Mouse (Mus musculus): Measurements from ENCODE around the gene Gdpd5. TPM values are rescaled to one million over a fixed set of nuclear protein-coding genes. Genes with fewer than 3 reads are reported as not detected.

The Gdpd5 gene
- total RNA-seq (2014; rRNA removed; ENCODE audit: low replicate concordance) (35.9 and 47.8 TPM in 2 replicates), polyA plus RNA-seq (2015; fragmentation: Nextera tagmentation; extraction: Ambion mirVana) (24.4 and 28.9 TPM in 2 replicates)

DNA sequence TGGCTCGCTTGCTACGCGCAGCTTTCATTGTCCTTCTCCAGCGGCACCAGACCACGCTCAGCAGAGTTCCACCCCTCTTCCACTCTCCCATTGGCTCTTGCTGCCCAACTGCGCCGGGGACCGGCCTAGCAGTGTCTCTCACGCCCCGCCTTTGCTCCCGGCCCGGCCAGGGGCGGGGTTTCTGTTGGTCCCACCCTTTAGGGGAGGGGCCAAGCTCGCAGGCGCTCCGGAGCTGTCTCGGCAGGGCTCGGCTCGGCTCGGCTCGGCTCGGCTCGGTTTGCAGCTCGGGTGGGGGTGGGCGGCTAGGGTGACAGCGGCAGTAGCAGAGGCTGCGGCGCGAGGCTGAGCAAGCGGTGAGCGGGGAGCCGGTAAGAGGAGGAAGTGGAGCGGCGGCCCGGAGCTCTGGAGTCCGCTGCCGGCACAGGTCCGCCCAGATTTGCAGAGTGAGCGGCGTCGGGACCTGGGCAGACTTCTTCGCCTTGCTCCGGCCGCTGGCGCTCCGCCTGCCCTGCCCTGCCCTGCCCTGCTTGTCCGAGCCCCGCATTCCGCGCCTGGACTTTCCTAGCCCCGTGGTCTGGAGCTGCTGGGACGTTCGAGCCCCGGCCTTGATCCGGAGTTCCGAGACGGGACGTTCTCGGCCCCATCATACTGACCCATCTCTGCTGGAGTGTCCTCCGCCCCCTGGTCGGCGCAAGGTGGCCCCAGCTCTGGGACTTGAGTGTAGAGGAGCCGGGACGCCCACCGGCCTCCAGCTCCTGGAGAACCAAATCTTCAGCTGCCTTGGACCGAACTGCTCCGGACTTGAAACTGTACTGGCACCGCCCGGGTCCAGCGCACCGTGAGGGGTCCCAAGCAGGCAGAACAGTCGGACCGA lies at the start of gene Gdpd5:
Gene Gdpd5 (plus strand): TSS at position 201 of the 874 bp plus-strand sequence.
- Histone ChIP-seq H3K4me1 (ENCODE audit: control insufficient read depth, insufficient read depth) (peaks cover 53% of the 10 kb centered on the region), H3K27me3 (ENCODE audit: control insufficient read depth, insufficient read depth, low read length) (no peaks in the 10 kb centered on the region), H3K9ac (replicated peaks; ENCODE audit: low read depth, low read length) (peak within 1 kb of the TSS; percentile 79), H3K9me3 (replicated peaks; ENCODE audit: control insufficient read depth, low read length) (no peaks in the 10 kb centered on the region), H3K4me3 (ENCODE audit: low read depth, low read length) (peak within 1 kb of the TSS; percentile 68), H3K27ac (ENCODE audit: low read depth) (peak within 1 kb of the TSS; percentile 81), H3K4me2 (ENCODE audit: low read depth, low read length) (peak within 1 kb of the TSS; percentile 82), H3K36me3 (replicated peaks; ENCODE audit: control insufficient read depth, insufficient read depth, low read length) (no peaks in the 10 kb centered on the region)
- peak; percentile 95 for ATAC-seq (ENCODE audit: insufficient read depth, low read depth)
- TF ChIP-seq EP300 (IDR thresholded peaks at IDR 0.05; ENCODE audit: low read depth) (peak; percentile 66; the same call in 1 of the 2 replicates), CTCF (IDR thresholded peaks at IDR 0.05; ENCODE audit: low read depth) (no peak)
- WGBS: under 1% methylated on average over 61 of the region's 73 CpGs
- DNase-seq (ENCODE audit: low spot score): peak; percentile 98

DNA sequence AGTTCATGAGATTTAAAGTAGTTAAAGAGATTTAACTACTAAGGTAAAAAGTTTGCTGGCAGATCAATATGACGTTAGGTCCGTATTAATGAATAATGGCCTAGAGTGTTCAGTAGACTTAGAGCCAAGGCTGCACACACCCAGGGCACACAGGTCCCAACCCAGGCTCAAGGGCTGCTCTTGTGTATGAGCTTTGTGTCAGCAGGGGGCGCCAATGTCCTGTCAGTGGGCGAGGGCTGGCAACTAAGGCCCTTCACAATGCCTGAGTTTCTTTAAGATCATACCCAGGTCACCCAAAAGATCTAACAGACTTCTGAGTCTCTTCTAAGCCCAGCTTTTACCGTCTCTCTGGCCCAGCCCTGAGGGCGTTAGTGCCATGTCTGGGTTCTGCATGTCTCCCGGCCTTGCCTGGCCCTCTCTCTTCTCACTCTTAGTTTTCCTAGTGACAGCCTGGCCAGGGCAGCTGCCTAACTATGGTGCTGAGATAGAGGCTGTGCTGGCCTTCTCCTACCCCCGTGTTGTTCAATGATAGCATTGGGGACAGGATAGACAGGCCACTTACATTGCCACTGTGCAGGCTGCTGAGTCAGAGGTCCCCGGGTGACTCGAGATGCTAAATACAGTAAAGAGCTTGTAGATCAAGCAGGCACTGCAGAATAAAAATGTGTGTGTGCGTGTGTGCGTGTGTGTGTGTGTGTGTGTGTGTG lies 48.3 kb upstream of the Gdpd5 start:
- peak; percentile 87 for ATAC-seq (ENCODE audit: insufficient read depth, low read depth)
- WGBS: 30% methylated on average over 12 of the region's 12 CpGs
- TF ChIP-seq EP300 (IDR thresholded peaks at IDR 0.05; ENCODE audit: low read depth) (no peak), CTCF (IDR thresholded peaks at IDR 0.05; ENCODE audit: low read depth) (peak; percentile 97)
- no peak overlapping the region for H3K4me2 ChIP-seq (ENCODE audit: low read depth, low read length)
- no peak overlapping the region for H3K4me3 ChIP-seq (ENCODE audit: low read depth, low read length)
- no peak overlapping the region for H3K9ac ChIP-seq (replicated peaks; ENCODE audit: low read depth, low read length)
- H3K36me3 ChIP-seq (replicated peaks; ENCODE audit: control insufficient read depth, insufficient read depth, low read length): no peaks in the 10 kb centered on the region
- peak; percentile 79 for DNase-seq (ENCODE audit: low spot score)
- no peaks in the 10 kb centered on the region for H3K9me3 ChIP-seq (replicated peaks; ENCODE audit: control insufficient read depth, low read length)
- H3K4me1 ChIP-seq (ENCODE audit: control insufficient read depth, insufficient read depth): no peaks in the 10 kb centered on the region
- H3K27me3 ChIP-seq (ENCODE audit: control insufficient read depth, insufficient read depth, low read length): no peaks in the 10 kb centered on the region
- no peak overlapping the region for H3K27ac ChIP-seq (ENCODE audit: low read depth)

DNA sequence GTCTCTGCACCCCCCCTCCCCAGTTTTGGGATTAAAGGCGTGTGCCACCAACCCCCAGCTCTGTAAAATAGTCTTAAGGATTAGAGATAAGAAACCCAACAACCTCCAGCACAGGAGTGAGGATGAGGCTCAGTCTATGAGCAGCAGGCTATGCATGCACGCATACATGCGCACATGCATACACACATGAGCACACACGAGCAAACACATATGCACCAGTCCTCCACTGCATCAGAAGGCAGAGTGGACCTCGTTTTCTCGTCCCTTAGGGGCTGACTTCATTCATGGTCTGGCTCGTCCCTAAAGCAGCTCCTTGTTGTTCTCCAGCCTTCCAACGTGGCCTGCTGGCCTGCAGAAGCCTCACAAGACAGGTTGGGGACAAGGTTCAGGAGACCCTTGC lies 40.5 kb upstream of the Gdpd5 start:
- Histone ChIP-seq H3K9ac (replicated peaks; ENCODE audit: low read depth, low read length) (no peak overlapping the region), H3K4me2 (ENCODE audit: low read depth, low read length) (no peak overlapping the region), H3K9me3 (replicated peaks; ENCODE audit: control insufficient read depth, low read length) (no peaks in the 10 kb centered on the region), H3K27me3 (ENCODE audit: control insufficient read depth, insufficient read depth, low read length) (no peaks in the 10 kb centered on the region), H3K27ac (ENCODE audit: low read depth) (no peak overlapping the region), H3K36me3 (replicated peaks; ENCODE audit: control insufficient read depth, insufficient read depth, low read length) (peaks cover 36% of the 10 kb centered on the region), H3K4me3 (ENCODE audit: low read depth, low read length) (no peak overlapping the region), H3K4me1 (ENCODE audit: control insufficient read depth, insufficient read depth) (0 out of 2 replicates have a peak, but pooled peaks cover under 1% of the 10 kb centered on the region)
- ATAC-seq (ENCODE audit: insufficient read depth, low read depth) (no peak), DNase-seq (ENCODE audit: low spot score) (no peak)
- TF ChIP-seq EP300 (IDR thresholded peaks at IDR 0.05; ENCODE audit: low read depth) (no peak), CTCF (IDR thresholded peaks at IDR 0.05; ENCODE audit: low read depth) (no peak)
- 71% methylated on average over 8 of the region's 8 CpGs for WGBS

DNA sequence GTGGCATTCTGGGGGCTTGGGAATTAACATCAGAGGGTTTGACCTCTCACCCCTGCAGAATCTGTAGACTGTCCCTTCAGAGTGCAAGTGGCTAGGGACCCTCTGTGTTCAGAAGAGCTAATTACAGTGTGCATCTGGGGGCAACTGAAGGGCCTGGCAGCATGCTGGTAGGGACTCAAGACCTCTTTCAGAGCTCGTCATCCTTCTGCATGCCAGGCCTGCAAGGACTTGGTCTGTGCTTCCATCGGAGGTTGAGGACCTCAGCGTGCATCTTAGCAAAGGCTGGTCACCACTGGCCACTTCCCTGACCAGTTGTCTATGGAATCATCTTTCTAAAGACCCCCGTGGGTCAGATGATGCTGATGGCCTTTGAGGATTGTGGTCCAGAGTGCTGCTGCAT lies 37.6 kb upstream of the Gdpd5 start:
- no peak overlapping the region for H3K9ac ChIP-seq (replicated peaks; ENCODE audit: low read depth, low read length)
- no peaks in the 10 kb centered on the region for H3K27me3 ChIP-seq (ENCODE audit: control insufficient read depth, insufficient read depth, low read length)
- H3K36me3 ChIP-seq (replicated peaks; ENCODE audit: control insufficient read depth, insufficient read depth, low read length): peaks cover 64% of the 10 kb centered on the region
- TF ChIP-seq EP300 (IDR thresholded peaks at IDR 0.05; ENCODE audit: low read depth): no peak
- TF ChIP-seq CTCF (IDR thresholded peaks at IDR 0.05; ENCODE audit: low read depth): no peak
- H3K4me3 ChIP-seq (ENCODE audit: low read depth, low read length): no peak overlapping the region
- 0 out of 2 replicates have a peak, but pooled peaks cover 7% of the 10 kb centered on the region for H3K4me1 ChIP-seq (ENCODE audit: control insufficient read depth, insufficient read depth)
- DNase-seq (ENCODE audit: low spot score): no peak
- no peak for ATAC-seq (ENCODE audit: insufficient read depth, low read depth)
- H3K4me2 ChIP-seq (ENCODE audit: low read depth, low read length): no peak overlapping the region
- no peak overlapping the region for H3K27ac ChIP-seq (ENCODE audit: low read depth)
- 79% methylated on average over 4 of the region's 4 CpGs for WGBS
- H3K9me3 ChIP-seq (replicated peaks; ENCODE audit: control insufficient read depth, low read length): no peaks in the 10 kb centered on the region

DNA sequence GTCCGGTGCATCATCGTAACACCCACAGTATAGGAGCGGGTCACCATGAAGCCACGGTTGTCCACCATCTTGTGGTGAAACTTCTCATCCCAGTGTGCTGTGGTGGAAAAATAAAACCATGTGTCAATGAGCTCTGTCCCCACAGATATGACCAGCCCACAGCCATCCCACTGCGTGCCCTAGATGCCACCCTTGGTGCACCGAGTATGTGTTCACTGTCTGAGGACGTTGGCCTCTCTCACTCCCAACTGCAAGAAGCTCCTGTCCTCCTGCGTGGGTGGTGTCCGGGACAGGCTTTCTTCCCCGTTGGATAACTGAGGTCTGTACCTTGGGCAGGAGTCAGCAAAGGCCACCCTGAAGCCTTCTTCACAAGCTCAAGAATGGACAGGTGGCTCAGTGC lies 33.9 kb upstream of the Gdpd5 start:
- Histone ChIP-seq H3K9ac (replicated peaks; ENCODE audit: low read depth, low read length) (no peak overlapping the region), H3K27me3 (ENCODE audit: control insufficient read depth, insufficient read depth, low read length) (no peaks in the 10 kb centered on the region), H3K4me2 (ENCODE audit: low read depth, low read length) (no peak overlapping the region), H3K4me1 (ENCODE audit: control insufficient read depth, insufficient read depth) (peaks cover 24% of the 10 kb centered on the region), H3K27ac (ENCODE audit: low read depth) (no peak overlapping the region), H3K4me3 (ENCODE audit: low read depth, low read length) (no peak overlapping the region), H3K36me3 (replicated peaks; ENCODE audit: control insufficient read depth, insufficient read depth, low read length) (peaks cover 73% of the 10 kb centered on the region), H3K9me3 (replicated peaks; ENCODE audit: control insufficient read depth, low read length) (no peaks in the 10 kb centered on the region)
- DNase-seq (ENCODE audit: low spot score) (no peak), ATAC-seq (ENCODE audit: insufficient read depth, low read depth) (no peak)
- 90% methylated on average over 10 of the region's 10 CpGs for WGBS
- TF ChIP-seq EP300 (IDR thresholded peaks at IDR 0.05; ENCODE audit: low read depth) (no peak), CTCF (IDR thresholded peaks at IDR 0.05; ENCODE audit: low read depth) (no peak)
